Mouse (Mus musculus): ENCODE results near the gene Btn1a1.
A peak's percentile ranks its signal among the peaks of the same experiment; 100 is the strongest.

Gene Btn1a1

GRCm38 (mm10) chr13:23423286-23424051, 42.2 kb downstream of the Btn1a1 start, which contains the start of gene Abt1:
TSS of gene Abt1 (minus strand) at chr13:23423866.
- peak; percentile 95 for DNase-seq (ENCODE audit: low read depth, low spot score)

GRCm38 (mm10) chr13:23422351-23422750, 43.4 kb downstream of the Btn1a1 start:
- DNase-seq (ENCODE audit: low read depth, low spot score): no peak

- DNase-seq (ENCODE audit: low read depth, low spot score): peak; percentile 72
Observed at GRCm38 (mm10) chr13:23412630-23413521, 52.8 kb downstream of the Btn1a1 start.

GRCm38 (mm10) chr13:23412211-23412629, 53.5 kb downstream of the Btn1a1 start:
- DNase-seq (ENCODE audit: low read depth, low spot score): peak; percentile 28

GRCm38 (mm10) chr13:23411311-23412210, 54.1 kb downstream of the Btn1a1 start:
- DNase-seq (ENCODE audit: low read depth, low spot score): no peak

GRCm38 (mm10) chr13:23410632-23411031, 55.1 kb downstream of the Btn1a1 start:
- DNase-seq (ENCODE audit: low read depth, low spot score): no peak
